Mouse (Mus musculus): Measurements from ENCODE around the gene Ptprb.

GRCm38 (mm10) chr10:116270646-116271469, 4.5 kb upstream of the Ptprb start:
- TF ChIP-seq CTCF (IDR thresholded peaks at IDR 0.05; ENCODE audit: extremely low read depth, insufficient read depth, low read length) = no peak
- no peak for TF ChIP-seq POLR2A (IDR thresholded peaks at IDR 0.05; ENCODE audit: extremely low read depth, insufficient read depth, low read length)
